Mouse (Mus musculus): ENCODE results near the gene Diaph2. TPM values are rescaled to one million over a fixed set of nuclear protein-coding genes. Genes with fewer than 3 reads are reported as not detected.
"Not testable (repeated sequence)": the region's sequence is repeated elsewhere in the genome, so short reads cannot be mapped to it uniquely, and the experiment has no call there.

Gene Diaph2
- polyA plus RNA-seq, 1 experiment from 2014 or later = 9.1 TPM

GRCm38 (mm10) chrX:130287032-130287431 lies 537.5 kb downstream of the Diaph2 start:
- Histone ChIP-seq H3K4me1 (replicated peaks; ENCODE audit: control insufficient read depth, insufficient read depth, low read length) (no peaks in the 10 kb centered on the region), H3K27me3 (ENCODE audit: control insufficient read depth, insufficient read depth, low read depth, low read length) (no peaks in the 10 kb centered on the region), H3K27ac (ENCODE audit: low read length) (no peak overlapping the region), H3K4me3 (ENCODE audit: low read length) (no peak overlapping the region), H3K36me3 (ENCODE audit: control insufficient read depth, insufficient read depth, low read length) (no peaks in the 10 kb centered on the region), H3K9me3 (ENCODE audit: control insufficient read depth, low read length) (no peaks in the 10 kb centered on the region), H3K9ac (ENCODE audit: low read length) (no peak overlapping the region), H3K4me2 (ENCODE audit: low read depth, low read length) (no peak overlapping the region)
- WGBS = 77% methylated on average over 9 of the region's 9 CpGs
- no peak for ATAC-seq (ENCODE audit: low read depth)

GRCm38 (mm10) chrX:130289775-130290174 lies 540.2 kb downstream of the Diaph2 start:
- H3K27me3 ChIP-seq (ENCODE audit: control insufficient read depth, insufficient read depth, low read depth, low read length) = no peaks in the 10 kb centered on the region
- H3K9ac ChIP-seq (ENCODE audit: low read length) = no peak overlapping the region
- H3K36me3 ChIP-seq (ENCODE audit: control insufficient read depth, insufficient read depth, low read length) = no peaks in the 10 kb centered on the region
- no peak overlapping the region for H3K4me3 ChIP-seq (ENCODE audit: low read length)
- ATAC-seq (ENCODE audit: low read depth) = no peak
- H3K9me3 ChIP-seq (ENCODE audit: control insufficient read depth, low read length) = no peaks in the 10 kb centered on the region
- H3K27ac ChIP-seq (ENCODE audit: low read length) = no peak overlapping the region
- no peaks in the 10 kb centered on the region for H3K4me1 ChIP-seq (replicated peaks; ENCODE audit: control insufficient read depth, insufficient read depth, low read length)
- WGBS = 76% methylated on average over 5 of the region's 5 CpGs
- H3K4me2 ChIP-seq (ENCODE audit: low read depth, low read length) = no peak overlapping the region

GRCm38 (mm10) chrX:130350808-130351435 lies 601.4 kb downstream of the Diaph2 start:
- Histone ChIP-seq H3K27me3 (ENCODE audit: control insufficient read depth, insufficient read depth, low read depth, low read length) (no peaks in the 10 kb centered on the region), H3K27ac (ENCODE audit: low read length) (no peak overlapping the region), H3K36me3 (ENCODE audit: control insufficient read depth, insufficient read depth, low read length) (no peaks in the 10 kb centered on the region), H3K9me3 (ENCODE audit: control insufficient read depth, low read length) (no peaks in the 10 kb centered on the region), H3K9ac (ENCODE audit: low read length) (no peak overlapping the region), H3K4me1 (replicated peaks; ENCODE audit: control insufficient read depth, insufficient read depth, low read length) (no peaks in the 10 kb centered on the region), H3K4me3 (ENCODE audit: low read length) (no peak overlapping the region), H3K4me2 (ENCODE audit: low read depth, low read length) (no peak overlapping the region)
- no peak for ATAC-seq (ENCODE audit: low read depth)

GRCm38 (mm10) chrX:130351480-130351879 lies 601.9 kb downstream of the Diaph2 start:
- Histone ChIP-seq H3K9ac (ENCODE audit: low read length) (no peak overlapping the region), H3K4me2 (ENCODE audit: low read depth, low read length) (no peak overlapping the region), H3K9me3 (ENCODE audit: control insufficient read depth, low read length) (no peaks in the 10 kb centered on the region), H3K4me3 (ENCODE audit: low read length) (no peak overlapping the region), H3K27ac (ENCODE audit: low read length) (no peak overlapping the region), H3K4me1 (replicated peaks; ENCODE audit: control insufficient read depth, insufficient read depth, low read length) (no peaks in the 10 kb centered on the region), H3K36me3 (ENCODE audit: control insufficient read depth, insufficient read depth, low read length) (no peaks in the 10 kb centered on the region), H3K27me3 (ENCODE audit: control insufficient read depth, insufficient read depth, low read depth, low read length) (no peaks in the 10 kb centered on the region)
- 64% methylated on average over 7 of the region's 7 CpGs for WGBS
- ATAC-seq (ENCODE audit: low read depth) = no peak

GRCm38 (mm10) chrX:130393508-130394145 lies 644.1 kb downstream of the Diaph2 start:
- WGBS = 73% methylated on average over 4 of the region's 4 CpGs
- Histone ChIP-seq H3K9me3 (ENCODE audit: control insufficient read depth, low read length) (no peaks in the 10 kb centered on the region), H3K4me3 (ENCODE audit: low read length) (no peak overlapping the region), H3K36me3 (ENCODE audit: control insufficient read depth, insufficient read depth, low read length) (no peaks in the 10 kb centered on the region), H3K27me3 (ENCODE audit: control insufficient read depth, insufficient read depth, low read depth, low read length) (no peaks in the 10 kb centered on the region), H3K4me2 (ENCODE audit: low read depth, low read length) (no peak overlapping the region), H3K27ac (ENCODE audit: low read length) (no peak overlapping the region), H3K9ac (ENCODE audit: low read length) (no peak overlapping the region), H3K4me1 (replicated peaks; ENCODE audit: control insufficient read depth, insufficient read depth, low read length) (no peaks in the 10 kb centered on the region)
- ATAC-seq (ENCODE audit: low read depth) = no peak

GRCm38 (mm10) chrX:130403214-130403613 lies 653.7 kb downstream of the Diaph2 start:
- H3K4me1 ChIP-seq (replicated peaks; ENCODE audit: control insufficient read depth, insufficient read depth, low read length) = no peaks in the 10 kb centered on the region
- H3K4me3 ChIP-seq (ENCODE audit: low read length) = no peak overlapping the region
- no peak overlapping the region for H3K4me2 ChIP-seq (ENCODE audit: low read depth, low read length)
- WGBS = 44% methylated on average over 3 of the region's 3 CpGs
- no peaks in the 10 kb centered on the region for H3K27me3 ChIP-seq (ENCODE audit: control insufficient read depth, insufficient read depth, low read depth, low read length)
- H3K9me3 ChIP-seq (ENCODE audit: control insufficient read depth, low read length) = no peaks in the 10 kb centered on the region
- H3K9ac ChIP-seq (ENCODE audit: low read length) = no peak overlapping the region
- no peak overlapping the region for H3K27ac ChIP-seq (ENCODE audit: low read length)
- H3K36me3 ChIP-seq (ENCODE audit: control insufficient read depth, insufficient read depth, low read length) = no peaks in the 10 kb centered on the region
- ATAC-seq (ENCODE audit: low read depth) = no peak

GRCm38 (mm10) chrX:130407471-130407870 lies 657.9 kb downstream of the Diaph2 start:
- not testable (repeated sequence) for H3K27ac ChIP-seq (ENCODE audit: low read length); ATAC-seq (ENCODE audit: low read depth); H3K27me3 ChIP-seq (ENCODE audit: control insufficient read depth, insufficient read depth, low read depth, low read length); H3K9me3 ChIP-seq (ENCODE audit: control insufficient read depth, low read length); H3K4me3 ChIP-seq (ENCODE audit: low read length); H3K9ac ChIP-seq (ENCODE audit: low read length); H3K4me2 ChIP-seq (ENCODE audit: low read depth, low read length); H3K4me1 ChIP-seq (replicated peaks; ENCODE audit: control insufficient read depth, insufficient read depth, low read length); H3K36me3 ChIP-seq (ENCODE audit: control insufficient read depth, insufficient read depth, low read length)
- 91% methylated on average over 3 of the region's 3 CpGs for WGBS

- 88% methylated on average over 1 of the region's 1 CpGs for WGBS
- Histone ChIP-seq H3K4me2 (ENCODE audit: low read depth, low read length) (no peak overlapping the region), H3K9ac (ENCODE audit: low read length) (no peak overlapping the region), H3K9me3 (ENCODE audit: control insufficient read depth, low read length) (no peaks in the 10 kb centered on the region), H3K4me1 (replicated peaks; ENCODE audit: control insufficient read depth, insufficient read depth, low read length) (no peaks in the 10 kb centered on the region), H3K4me3 (ENCODE audit: low read length) (no peak overlapping the region), H3K36me3 (ENCODE audit: control insufficient read depth, insufficient read depth, low read length) (no peaks in the 10 kb centered on the region), H3K27ac (ENCODE audit: low read length) (no peak overlapping the region), H3K27me3 (ENCODE audit: control insufficient read depth, insufficient read depth, low read depth, low read length) (no peaks in the 10 kb centered on the region)
- no peak for ATAC-seq (ENCODE audit: low read depth)
Measured at GRCm38 (mm10) chrX:130408985-130409384, 659.4 kb downstream of the Diaph2 start.

GRCm38 (mm10) chrX:130423134-130423533 lies 673.6 kb downstream of the Diaph2 start:
- Histone ChIP-seq H3K4me2 (ENCODE audit: low read depth, low read length) (no peak overlapping the region), H3K9ac (ENCODE audit: low read length) (no peak overlapping the region), H3K9me3 (ENCODE audit: control insufficient read depth, low read length) (no peaks in the 10 kb centered on the region), H3K4me3 (ENCODE audit: low read length) (no peak overlapping the region), H3K36me3 (ENCODE audit: control insufficient read depth, insufficient read depth, low read length) (no peaks in the 10 kb centered on the region), H3K27me3 (ENCODE audit: control insufficient read depth, insufficient read depth, low read depth, low read length) (no peaks in the 10 kb centered on the region), H3K27ac (ENCODE audit: low read length) (no peak overlapping the region), H3K4me1 (replicated peaks; ENCODE audit: control insufficient read depth, insufficient read depth, low read length) (no peaks in the 10 kb centered on the region)
- ATAC-seq (ENCODE audit: low read depth) = no peak
- 56% methylated on average over 2 of the region's 2 CpGs for WGBS
